Mouse (Mus musculus) liver, embryonic 16.5 days (tissue): Measurements from ENCODE around the gene Pwwp2b. TPM values are rescaled to one million over a fixed set of nuclear protein-coding genes. Genes with fewer than 3 reads are reported as not detected.

Experiments used
- ATAC-seq: fragments of 200-750 bp; cut with Nextera tagmentation; 2 replicates; pipeline ENCODE4 v1.8.0; 2017; ENCODE audit warnings: low read depth, mild to moderate bottlenecking, moderate number of reproducible peaks, moderate library complexity
- H3K27ac ChIP-seq: fragments of 300-500 bp; sonication (generic); 2 replicates; pipeline ENCODE4 v1.5.1; 2014; ENCODE audit warnings: mild to moderate bottlenecking, low read length
- H3K27me3 ChIP-seq: fragments of 300-500 bp; sonication (generic); 2 replicates; pipeline ENCODE4 v1.6.1; 2014; ENCODE audit warnings: low read depth, low read length, mixed read lengths; ENCODE audit not compliant: control insufficient read depth, insufficient read depth
- H3K36me3 ChIP-seq: fragments of 300-500 bp; sonication (generic); 2 replicates; pipeline ENCODE4 v1.6.1; 2014; ENCODE audit warnings: mild to moderate bottlenecking; ENCODE audit not compliant: control insufficient read depth, insufficient read depth
- H3K4me1 ChIP-seq: fragments of 300-500 bp; sonication (generic); 2 replicates; pipeline ENCODE4 v1.6.1; 2014; ENCODE audit warnings: low read depth, low read length, mixed read lengths; ENCODE audit not compliant: control insufficient read depth
- H3K4me2 ChIP-seq: fragments of 300-500 bp; sonication (generic); 2 replicates; pipeline ENCODE4 v1.6.1; 2014; ENCODE audit warnings: low read depth, low read length, mixed read lengths
- H3K4me3 ChIP-seq: fragments of 300-500 bp; sonication (generic); 2 replicates; pipeline ENCODE4 v1.5.1; 2014; ENCODE audit warnings: low read depth, mild to moderate bottlenecking, low read length
- H3K9ac ChIP-seq: fragments of 300-500 bp; sonication (generic); 2 replicates; pipeline ENCODE4 v1.6.1; 2014; ENCODE audit warnings: low read depth, low read length
- H3K9me3 ChIP-seq: fragments of 300-500 bp; sonication (generic); replicated peaks from 2 replicates; pipeline ENCODE4 v1.6.1; 2016; ENCODE audit warnings: low read length; ENCODE audit not compliant: control insufficient read depth
- WGBS: fragments of 180-500 bp; shearing (Covaris S2); extraction: QIAGEN DNeasy Blood & Tissue Kit; methylation state at CpG from one replicate; pipeline ENCODE4 v1.1.7; 2014; ENCODE audit not compliant: insufficient replicate concordance; 5-methylcytosine and 5-hydroxymethylcytosine counted together
- polyA plus RNA-seq: library from polyadenylated mRNA; unstranded; fragments of >200 nt; fragmentation: Nextera tagmentation; extraction: Ambion mirVana; gene quantifications from 2 replicates; pipeline ENCODE4 v1.2.1, GENCODE M21; 2015

Gene Pwwp2b
- polyA plus RNA-seq, 1 experiment from 2014 or later: 1.3 TPM

- ATAC-seq: no peak
Measured at GRCm38 (mm10) chr7:139296552-139297100, 48.3 kb downstream of the Pwwp2b start.

GRCm38 (mm10) chr7:139298446-139298845 lies 50.2 kb downstream of the Pwwp2b start:
- WGBS: 38% methylated on average over 4 of the region's 4 CpGs
- ATAC-seq: no peak

More at GRCm38 (mm10) chr7:139296552-139297100, 48.3 kb downstream of the Pwwp2b start:
- Histone ChIP-seq H3K4me2 (no peak overlapping the region), H3K4me1 (peaks cover 2% of the 10 kb centered on the region; the same call in 1 of the 2 replicates), H3K9ac (no peak overlapping the region), H3K4me3 (no peak overlapping the region), H3K27ac (no peak overlapping the region), H3K36me3 (no peaks in the 10 kb centered on the region), H3K27me3 (no peaks in the 10 kb centered on the region), H3K9me3 (no peaks in the 10 kb centered on the region)
- WGBS: 57% methylated on average over 10 of the region's 10 CpGs

GRCm38 (mm10) chr7:139299424-139299823 lies 51.1 kb downstream of the Pwwp2b start:
- Histone ChIP-seq H3K4me3 (no peak overlapping the region), H3K9me3 (no peaks in the 10 kb centered on the region), H3K4me2 (no peak overlapping the region), H3K27ac (no peak overlapping the region), H3K27me3 (no peaks in the 10 kb centered on the region), H3K4me1 (peaks cover 2% of the 10 kb centered on the region; the same call in 1 of the 2 replicates), H3K9ac (no peak overlapping the region), H3K36me3 (no peaks in the 10 kb centered on the region)
- WGBS: 29% methylated on average over 8 of the region's 8 CpGs
- ATAC-seq: no peak

More at GRCm38 (mm10) chr7:139298446-139298845, 50.2 kb downstream of the Pwwp2b start:
- H3K9me3 ChIP-seq: no peaks in the 10 kb centered on the region
- H3K4me2 ChIP-seq: no peak overlapping the region
- H3K4me3 ChIP-seq: no peak overlapping the region
- H3K36me3 ChIP-seq: no peaks in the 10 kb centered on the region
- H3K9ac ChIP-seq: no peak overlapping the region
- peaks cover 2% of the 10 kb centered on the region; the same call in 1 of the 2 replicates for H3K4me1 ChIP-seq
- H3K27ac ChIP-seq: no peak overlapping the region
- H3K27me3 ChIP-seq: no peaks in the 10 kb centered on the region

DNA sequence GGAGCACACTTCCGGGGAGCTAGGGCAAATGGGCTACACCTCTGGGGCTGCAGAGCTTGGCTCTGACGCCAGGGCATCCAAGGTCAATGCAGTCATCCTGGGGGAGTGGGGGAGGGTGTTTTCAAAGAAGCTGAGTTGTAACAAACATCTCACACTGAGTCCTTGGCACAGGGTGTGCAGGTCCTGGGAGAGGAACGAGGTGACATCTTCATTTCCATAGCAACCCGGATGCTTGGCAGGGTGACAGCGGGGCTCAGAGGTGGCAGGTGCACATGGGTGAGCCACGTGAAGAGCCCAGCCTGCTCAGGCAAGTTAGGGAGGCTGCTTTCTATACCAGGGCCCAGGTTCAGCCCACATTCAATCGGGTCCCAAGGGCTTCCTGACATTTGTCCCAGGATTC lies 52.1 kb downstream of the Pwwp2b start:
- no peak overlapping the region for H3K4me2 ChIP-seq
- H3K9me3 ChIP-seq: no peaks in the 10 kb centered on the region
- no peak for ATAC-seq
- no peaks in the 10 kb centered on the region for H3K36me3 ChIP-seq
- peaks cover 2% of the 10 kb centered on the region; the same call in 1 of the 2 replicates for H3K4me1 ChIP-seq
- no peak overlapping the region for H3K27ac ChIP-seq
- H3K4me3 ChIP-seq: no peak overlapping the region
- H3K27me3 ChIP-seq: no peaks in the 10 kb centered on the region
- 49% methylated on average over 7 of the region's 7 CpGs for WGBS
- H3K9ac ChIP-seq: no peak overlapping the region

- no peak overlapping the region for H3K4me3 ChIP-seq
- 32% methylated on average over 8 of the region's 8 CpGs for WGBS
- H3K27me3 ChIP-seq: no peaks in the 10 kb centered on the region
- H3K4me1 ChIP-seq: no peaks in the 10 kb centered on the region
- no peaks in the 10 kb centered on the region for H3K36me3 ChIP-seq
- no peak overlapping the region for H3K9ac ChIP-seq
- H3K27ac ChIP-seq: no peak overlapping the region
- H3K4me2 ChIP-seq: no peak overlapping the region
- no peaks in the 10 kb centered on the region for H3K9me3 ChIP-seq
- ATAC-seq: no peak
Measured at GRCm38 (mm10) chr7:139301505-139301904, 53.2 kb downstream of the Pwwp2b start.

- Histone ChIP-seq H3K36me3 (no peaks in the 10 kb centered on the region), H3K9me3 (no peaks in the 10 kb centered on the region), H3K4me2 (no peak overlapping the region), H3K4me1 (no peaks in the 10 kb centered on the region), H3K27ac (no peak overlapping the region), H3K9ac (no peak overlapping the region), H3K4me3 (no peak overlapping the region), H3K27me3 (no peaks in the 10 kb centered on the region)
- ATAC-seq: no peak
- 57% methylated on average over 5 of the region's 5 CpGs for WGBS
Measured at GRCm38 (mm10) chr7:139302314-139302713, 54.0 kb downstream of the Pwwp2b start.

GRCm38 (mm10) chr7:139303280-139304011 lies 55.2 kb downstream of the Pwwp2b start:
- no peak overlapping the region for H3K9ac ChIP-seq
- H3K36me3 ChIP-seq: no peaks in the 10 kb centered on the region
- H3K4me2 ChIP-seq: no peak overlapping the region
- no peaks in the 10 kb centered on the region for H3K9me3 ChIP-seq
- H3K27me3 ChIP-seq: no peaks in the 10 kb centered on the region
- WGBS: 35% methylated on average over 6 of the region's 6 CpGs
- no peak overlapping the region for H3K4me3 ChIP-seq
- H3K4me1 ChIP-seq: no peaks in the 10 kb centered on the region
- H3K27ac ChIP-seq: no peak overlapping the region
- ATAC-seq: peak; percentile 38; the same call in 1 of the 2 replicates

GRCm38 (mm10) chr7:139304322-139304721 lies 56.0 kb downstream of the Pwwp2b start:
- Histone ChIP-seq H3K9ac (no peak overlapping the region), H3K4me1 (no peaks in the 10 kb centered on the region), H3K36me3 (no peaks in the 10 kb centered on the region), H3K4me3 (no peak overlapping the region), H3K9me3 (no peaks in the 10 kb centered on the region), H3K4me2 (no peak overlapping the region), H3K27me3 (no peaks in the 10 kb centered on the region), H3K27ac (no peak overlapping the region)
- WGBS: 33% methylated on average over 5 of the region's 5 CpGs
- ATAC-seq: no peak

- Histone ChIP-seq H3K9me3 (no peaks in the 10 kb centered on the region), H3K4me2 (no peak overlapping the region), H3K36me3 (no peaks in the 10 kb centered on the region), H3K4me1 (no peaks in the 10 kb centered on the region), H3K27me3 (no peaks in the 10 kb centered on the region), H3K9ac (no peak overlapping the region), H3K27ac (no peak overlapping the region), H3K4me3 (no peak overlapping the region)
- ATAC-seq: no peak
- WGBS: 18% methylated on average over 2 of the region's 2 CpGs
Measured at GRCm38 (mm10) chr7:139307056-139307455, 58.8 kb downstream of the Pwwp2b start.
